Mouse (Mus musculus): Measurements from ENCODE around the gene Igfbp3. TPM values are rescaled to one million over a fixed set of nuclear protein-coding genes. Genes with fewer than 3 reads are reported as not detected.

Igfbp3 gene
- polyA plus RNA-seq, 1 experiment, result 15.1 TPM

GRCm38 (mm10) chr11:7164416-7164815 is 49.3 kb downstream of the Igfbp3 start:
- WGBS, result 71% methylated on average over 4 of the region's 4 CpGs
- Histone ChIP-seq H3K4me1 (ENCODE audit: control insufficient read depth, insufficient read depth, low read length) (no peaks in the 10 kb centered on the region), H3K27ac (ENCODE audit: control insufficient read depth, insufficient read depth, low read depth, low read length, poor library complexity) (no peak overlapping the region), H3K4me3 (replicated peaks; ENCODE audit: control insufficient read depth, low read depth, low read length) (no peak overlapping the region)
- no peak for TF ChIP-seq POLR2A (IDR thresholded peaks at IDR 0.05; ENCODE audit: borderline replicate concordance, control insufficient read depth, low read depth, low read length)
- no peak for TF ChIP-seq CTCF (IDR thresholded peaks at IDR 0.05; ENCODE audit: control insufficient read depth, insufficient read depth, low read length)

- peak; percentile 24; the same call in 1 of the 2 replicates for TF ChIP-seq CTCF (IDR thresholded peaks at IDR 0.05; ENCODE audit: control insufficient read depth, insufficient read depth, low read length)
- TF ChIP-seq POLR2A (IDR thresholded peaks at IDR 0.05; ENCODE audit: borderline replicate concordance, control insufficient read depth, low read depth, low read length), result no peak
- H3K4me1 ChIP-seq (ENCODE audit: control insufficient read depth, insufficient read depth, low read length), result no peaks in the 10 kb centered on the region
- no peak overlapping the region for H3K4me3 ChIP-seq (replicated peaks; ENCODE audit: control insufficient read depth, low read depth, low read length)
- WGBS, result 72% methylated on average over 8 of the region's 8 CpGs
- no peak overlapping the region for H3K27ac ChIP-seq (ENCODE audit: control insufficient read depth, insufficient read depth, low read depth, low read length, poor library complexity)
Observed at GRCm38 (mm10) chr11:7161502-7162174, 52.1 kb downstream of the Igfbp3 start.

- WGBS, result 48% methylated on average over 4 of the region's 4 CpGs
- no peak overlapping the region for H3K27ac ChIP-seq (ENCODE audit: control insufficient read depth, insufficient read depth, low read depth, low read length, poor library complexity)
Observed at GRCm38 (mm10) chr11:7160637-7161101, 53.1 kb downstream of the Igfbp3 start.

GRCm38 (mm10) chr11:7160146-7160545 is 53.6 kb downstream of the Igfbp3 start:
- TF ChIP-seq POLR2A (IDR thresholded peaks at IDR 0.05; ENCODE audit: borderline replicate concordance, control insufficient read depth, low read depth, low read length) (no peak), CTCF (IDR thresholded peaks at IDR 0.05; ENCODE audit: control insufficient read depth, insufficient read depth, low read length) (no peak)
- no peaks in the 10 kb centered on the region for H3K4me1 ChIP-seq (ENCODE audit: control insufficient read depth, insufficient read depth, low read length)
- H3K4me3 ChIP-seq (replicated peaks; ENCODE audit: control insufficient read depth, low read depth, low read length), result no peak overlapping the region
- WGBS, result 79% methylated on average over 6 of the region's 6 CpGs
- H3K27ac ChIP-seq (ENCODE audit: control insufficient read depth, insufficient read depth, low read depth, low read length, poor library complexity), result no peak overlapping the region

More at GRCm38 (mm10) chr11:7160637-7161101, 53.1 kb downstream of the Igfbp3 start:
- Histone ChIP-seq H3K4me1 (ENCODE audit: control insufficient read depth, insufficient read depth, low read length) (no peaks in the 10 kb centered on the region), H3K4me3 (replicated peaks; ENCODE audit: control insufficient read depth, low read depth, low read length) (no peak overlapping the region)
- TF ChIP-seq CTCF (IDR thresholded peaks at IDR 0.05; ENCODE audit: control insufficient read depth, insufficient read depth, low read length) (no peak), POLR2A (IDR thresholded peaks at IDR 0.05; ENCODE audit: borderline replicate concordance, control insufficient read depth, low read depth, low read length) (no peak)

GRCm38 (mm10) chr11:7158196-7158595 is 55.5 kb downstream of the Igfbp3 start:
- Histone ChIP-seq H3K4me1 (ENCODE audit: control insufficient read depth, insufficient read depth, low read length) (no peaks in the 10 kb centered on the region), H3K27ac (ENCODE audit: control insufficient read depth, insufficient read depth, low read depth, low read length, poor library complexity) (no peak overlapping the region), H3K4me3 (replicated peaks; ENCODE audit: control insufficient read depth, low read depth, low read length) (no peak overlapping the region)
- WGBS, result 81% methylated on average over 6 of the region's 6 CpGs
- TF ChIP-seq CTCF (IDR thresholded peaks at IDR 0.05; ENCODE audit: control insufficient read depth, insufficient read depth, low read length), result no peak
- TF ChIP-seq POLR2A (IDR thresholded peaks at IDR 0.05; ENCODE audit: borderline replicate concordance, control insufficient read depth, low read depth, low read length), result no peak

- Histone ChIP-seq H3K4me3 (replicated peaks; ENCODE audit: control insufficient read depth, low read depth, low read length) (no peak overlapping the region), H3K27ac (ENCODE audit: control insufficient read depth, insufficient read depth, low read depth, low read length, poor library complexity) (no peak overlapping the region), H3K4me1 (ENCODE audit: control insufficient read depth, insufficient read depth, low read length) (no peaks in the 10 kb centered on the region)
- no peak for TF ChIP-seq CTCF (IDR thresholded peaks at IDR 0.05; ENCODE audit: control insufficient read depth, insufficient read depth, low read length)
- 58% methylated on average over 4 of the region's 4 CpGs for WGBS
Observed at GRCm38 (mm10) chr11:7156427-7156826, 57.3 kb downstream of the Igfbp3 start.

Other genes with a start within 250 kb of the Igfbp3 start
- gene Adcy1, start 150.4 kb downstream of the Igfbp3 start, polyA plus RNA-seq (2011; ENCODE audit: insufficient read depth, insufficient read length, low replicate concordance, missing spikeins), result 0.40 TPM in 1 of 2 replicates, not detected in the other
- gene Gm11985, start 25.4 kb downstream of the Igfbp3 start, polyA plus RNA-seq (2011; ENCODE audit: insufficient read depth, insufficient read length, low replicate concordance, missing spikeins), result not detected in 2 replicates
- not detected in 2 replicates for gene Igfbp1, start 16.1 kb downstream of the Igfbp3 start, polyA plus RNA-seq (2011; ENCODE audit: insufficient read depth, insufficient read length, low replicate concordance, missing spikeins)